Mouse (Mus musculus) liver, postnatal 0 days (tissue): ENCODE data around the gene Magi2. TPM values are rescaled to one million over a fixed set of nuclear protein-coding genes. Genes with fewer than 3 reads are reported as not detected.

Experiments used
- ATAC-seq: fragments of 200-750 bp; cut with Nextera tagmentation; 2 replicates; pipeline ENCODE4 v1.8.0; 2017; ENCODE audit warnings: mild to moderate bottlenecking, moderate library complexity
- DNase-seq: peaks from one replicate; pipeline ENCODE4 v3.0.0-alpha.2; 2016
- H3K27ac ChIP-seq: fragments of 300-500 bp; sonication (generic); 2 replicates; pipeline ENCODE4 v1.5.1; 2014; ENCODE audit warnings: antibody characterized with exemption, moderate library complexity, mild to moderate bottlenecking, low read depth
- H3K27me3 ChIP-seq: fragments of 300-500 bp; sonication (generic); 2 replicates; pipeline ENCODE4 v1.6.1; 2014; ENCODE audit warnings: low read length, control low read depth, mixed read lengths; ENCODE audit not compliant: insufficient read depth
- H3K36me3 ChIP-seq: fragments of 300-500 bp; sonication (generic); replicated peaks from 2 replicates; pipeline ENCODE4 v1.6.1; 2014; ENCODE audit warnings: mild to moderate bottlenecking, control low read depth, low read length, moderate library complexity, mixed read lengths; ENCODE audit not compliant: insufficient read depth
- H3K4me1 ChIP-seq: fragments of 300-500 bp; sonication (generic); 2 replicates; pipeline ENCODE4 v1.6.1; 2014; ENCODE audit warnings: antibody characterized with exemption, mild to moderate bottlenecking, control low read depth; ENCODE audit not compliant: insufficient read depth
- H3K4me2 ChIP-seq: fragments of 300-500 bp; sonication (generic); 2 replicates; pipeline ENCODE4 v1.6.1; 2014; ENCODE audit warnings: low read depth, mild to moderate bottlenecking, low read length, moderate library complexity, mixed read lengths
- H3K4me3 ChIP-seq: fragments of 300-500 bp; sonication (generic); 2 replicates; pipeline ENCODE4 v1.5.1; 2014; ENCODE audit warnings: low read depth, low read length
- H3K9ac ChIP-seq: fragments of 300-500 bp; sonication (generic); replicated peaks from 2 replicates; pipeline ENCODE4 v1.6.1; 2014; ENCODE audit warnings: mild to moderate bottlenecking, moderate library complexity
- H3K9me3 ChIP-seq: fragments of 300-500 bp; sonication (generic); 2 replicates; pipeline ENCODE4 v1.6.1; 2016; ENCODE audit warnings: mild to moderate bottlenecking, control low read depth, low read length, mixed read lengths
- CTCF ChIP-seq: sonication (generic); IDR thresholded peaks from 2 replicates; pipeline ENCODE4 v1.5.1; 2016; ENCODE audit warnings: antibody characterized with exemption, low read depth
- EP300 ChIP-seq: IDR thresholded peaks from 2 replicates; pipeline ENCODE4 v1.6.1; 2016; ENCODE audit warnings: antibody characterized with exemption, low read depth, mild to moderate bottlenecking
- WGBS: fragments of 180-500 bp; shearing (Covaris S2); extraction: QIAGEN DNeasy Blood & Tissue Kit; methylation state at CpG from one replicate; pipeline ENCODE4 v1.1.7; 2014; ENCODE audit not compliant: insufficient replicate concordance; 5-methylcytosine and 5-hydroxymethylcytosine counted together
- polyA plus RNA-seq: library from polyadenylated mRNA; unstranded; fragments of >200 nt; fragmentation: Nextera tagmentation; extraction: Ambion mirVana; gene quantifications from 2 replicates; pipeline ENCODE4 v1.2.1, GENCODE M21; 2015

Magi2 gene
- polyA plus RNA-seq, 1 experiment from 2014 or later, result 0.08 TPM

GRCm38 (mm10) chr5:20406626-20407025 is 1179.8 kb downstream of the Magi2 start:
- no peak for DNase-seq

GRCm38 (mm10) chr5:20415320-20415719 is 1188.5 kb downstream of the Magi2 start:
- Histone ChIP-seq H3K4me3 (no peak overlapping the region), H3K27ac (no peak overlapping the region), H3K4me1 (no peaks in the 10 kb centered on the region), H3K4me2 (no peak overlapping the region), H3K9me3 (no peaks in the 10 kb centered on the region), H3K27me3 (no peaks in the 10 kb centered on the region), H3K36me3 (no peaks in the 10 kb centered on the region), H3K9ac (no peak overlapping the region)
- ATAC-seq, result no peak
- DNase-seq, result no peak
- TF ChIP-seq EP300 (no peak), CTCF (no peak)

More at GRCm38 (mm10) chr5:20406626-20407025, 1179.8 kb downstream of the Magi2 start:
- TF ChIP-seq EP300, result no peak
- TF ChIP-seq CTCF, result no peak
- Histone ChIP-seq H3K4me2 (no peak overlapping the region), H3K36me3 (no peaks in the 10 kb centered on the region), H3K9me3 (no peaks in the 10 kb centered on the region), H3K27me3 (no peaks in the 10 kb centered on the region), H3K4me3 (no peak overlapping the region), H3K27ac (no peak overlapping the region), H3K9ac (no peak overlapping the region), H3K4me1 (no peaks in the 10 kb centered on the region)
- ATAC-seq, result no peak
- 82% methylated on average over 4 of the region's 4 CpGs for WGBS

- Histone ChIP-seq H3K36me3 (no peaks in the 10 kb centered on the region), H3K4me2 (no peak overlapping the region), H3K9ac (no peak overlapping the region), H3K27me3 (no peaks in the 10 kb centered on the region), H3K27ac (no peak overlapping the region), H3K4me3 (no peak overlapping the region), H3K9me3 (no peaks in the 10 kb centered on the region), H3K4me1 (no peaks in the 10 kb centered on the region)
- no peak for TF ChIP-seq EP300
- no peak for TF ChIP-seq CTCF
- no peak for ATAC-seq
- DNase-seq, result no peak
Measured at GRCm38 (mm10) chr5:20417348-20417747, 1190.5 kb downstream of the Magi2 start.

GRCm38 (mm10) chr5:20432148-20432813 is 1205.4 kb downstream of the Magi2 start:
- H3K27ac ChIP-seq, result no peak overlapping the region
- DNase-seq (no peak), ATAC-seq (no peak)
- H3K4me1 ChIP-seq, result no peaks in the 10 kb centered on the region
- no peaks in the 10 kb centered on the region for H3K36me3 ChIP-seq
- no peak overlapping the region for H3K9ac ChIP-seq
- no peaks in the 10 kb centered on the region for H3K27me3 ChIP-seq
- H3K4me3 ChIP-seq, result no peak overlapping the region
- H3K9me3 ChIP-seq, result no peaks in the 10 kb centered on the region
- 56% methylated on average over 9 of the region's 9 CpGs for WGBS
- no peak overlapping the region for H3K4me2 ChIP-seq
- TF ChIP-seq CTCF (no peak), EP300 (no peak)

GRCm38 (mm10) chr5:20446471-20447174 is 1219.8 kb downstream of the Magi2 start:
- Histone ChIP-seq H3K9ac (no peak overlapping the region), H3K4me3 (no peak overlapping the region), H3K36me3 (no peaks in the 10 kb centered on the region), H3K4me1 (no peaks in the 10 kb centered on the region), H3K27ac (no peak overlapping the region), H3K27me3 (no peaks in the 10 kb centered on the region), H3K9me3 (no peaks in the 10 kb centered on the region), H3K4me2 (no peak overlapping the region)
- DNase-seq, result no peak
- ATAC-seq, result no peak
- 55% methylated on average over 4 of the region's 4 CpGs for WGBS
- TF ChIP-seq EP300, result no peak
- no peak for TF ChIP-seq CTCF

GRCm38 (mm10) chr5:20456106-20456505 is 1229.3 kb downstream of the Magi2 start:
- H3K4me1 ChIP-seq, result no peaks in the 10 kb centered on the region
- DNase-seq (no peak), ATAC-seq (no peak)
- no peak overlapping the region for H3K4me2 ChIP-seq
- TF ChIP-seq CTCF (no peak), EP300 (no peak)
- WGBS, result 44% methylated on average over 3 of the region's 3 CpGs
- H3K4me3 ChIP-seq, result no peak overlapping the region
- no peaks in the 10 kb centered on the region for H3K27me3 ChIP-seq
- no peak overlapping the region for H3K27ac ChIP-seq
- no peaks in the 10 kb centered on the region for H3K9me3 ChIP-seq
- H3K36me3 ChIP-seq, result no peaks in the 10 kb centered on the region
- H3K9ac ChIP-seq, result no peak overlapping the region
